Mouse (Mus musculus) inflammation-experienced regulatory T-cells, adult 6 months (primary cell): ENCODE data around the gene Olfr424. TPM values are rescaled to one million over a fixed set of nuclear protein-coding genes. Genes with fewer than 3 reads are reported as not detected.

ENCODE experiments used
- ATAC-seq: one replicate; pipeline ENCODE4 v1.8.0; 2017
- polyA plus RNA-seq, 3 experiments: library from polyadenylated mRNA; unstranded; fragments of 100-300 nt; shearing (Covaris generic); gene quantifications; one replicate each; pipeline ENCODE4 v1.2.1; 2017

The Olfr424 gene
- polyA plus RNA-seq, result not detected

DNA sequence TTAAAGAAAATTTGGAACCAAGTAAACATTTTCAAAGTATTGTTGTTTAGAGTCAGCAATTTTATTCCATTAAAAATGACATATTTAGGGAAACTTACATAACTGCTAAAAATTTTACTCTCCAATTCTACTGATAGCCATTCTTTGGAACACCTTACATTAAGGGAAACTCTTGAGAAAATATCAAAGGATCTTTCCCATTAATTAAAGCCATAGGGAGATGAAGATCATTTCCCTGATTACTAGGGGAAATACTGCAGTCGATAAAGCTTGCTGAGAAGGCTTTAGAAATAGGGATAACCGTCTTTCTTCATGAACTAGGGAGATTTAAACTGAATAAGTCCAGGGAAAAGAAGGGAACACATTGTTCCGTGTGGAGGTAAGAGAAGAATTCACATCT lies at the start of gene Olfr424:
Gene Olfr424 (plus strand): TSS at position 301 of the 400 bp plus-strand sequence.
- ATAC-seq, result no peak

DNA sequence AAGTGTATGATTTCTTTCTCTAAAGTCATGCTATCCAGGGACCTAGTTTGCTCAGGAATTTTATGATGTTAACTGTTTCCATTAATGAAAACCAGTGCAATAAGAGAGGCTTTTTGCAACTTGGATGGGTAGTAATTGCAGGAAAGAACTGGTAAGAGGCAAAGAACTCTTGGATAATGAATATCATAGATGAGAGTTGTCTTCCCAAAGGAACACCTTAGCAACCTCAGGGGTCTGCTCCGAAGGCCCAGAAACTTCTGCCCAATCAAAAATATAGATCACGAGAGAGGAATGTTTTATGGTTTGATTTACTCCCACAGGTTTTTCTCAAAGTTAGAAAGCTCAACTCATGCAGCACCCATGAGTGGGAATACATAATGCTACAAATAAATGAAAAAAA lies 47.3 kb upstream of the Olfr424 start, which contains the start of gene Olfr429:
Gene Olfr429 (plus strand): TSS at position 301 of the 400 bp plus-strand sequence.
- ATAC-seq, result no peak

DNA sequence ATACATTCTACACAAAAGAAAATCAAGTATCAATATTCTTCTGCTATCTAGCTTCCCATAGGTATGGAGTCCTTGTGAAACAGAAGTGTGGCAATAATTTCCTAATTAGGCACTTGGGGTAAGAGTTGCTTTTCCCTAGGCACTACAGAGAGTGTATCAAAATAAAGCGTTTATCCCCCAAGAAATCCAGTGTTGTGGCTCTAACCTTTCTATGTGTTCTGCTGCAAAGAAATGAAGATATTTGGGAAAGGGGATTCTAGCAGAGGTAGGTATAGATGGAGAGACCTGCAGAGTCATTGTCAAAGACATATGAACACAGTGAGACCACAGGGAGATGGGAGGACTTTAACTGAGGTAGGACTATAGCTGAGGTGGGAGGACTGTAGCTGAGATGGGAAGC lies 34.7 kb upstream of the Olfr424 start, which contains the start of gene Olfr427:
Gene Olfr427 (plus strand): TSS at position 301 of the 400 bp plus-strand sequence.
- no peak for ATAC-seq

DNA sequence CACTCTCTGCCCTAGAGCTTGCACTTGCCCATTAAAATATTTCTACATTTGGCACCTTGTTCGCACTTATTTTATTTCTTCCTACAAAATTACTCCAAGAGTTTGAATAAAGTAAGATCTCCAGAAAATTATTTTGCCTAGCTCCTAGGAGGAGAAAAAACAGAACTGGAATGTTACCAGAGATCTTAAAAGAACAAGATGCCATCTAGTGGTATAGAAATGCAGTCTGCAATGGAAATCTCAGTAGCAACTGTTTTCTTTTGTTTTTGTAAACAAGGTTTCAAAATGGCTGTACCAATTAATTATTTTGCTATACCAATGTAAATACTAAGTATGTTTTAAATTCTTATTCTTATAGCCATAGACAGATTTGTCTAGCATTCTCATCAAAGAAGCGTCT lies 27.6 kb upstream of the Olfr424 start:
- no peak for ATAC-seq

DNA sequence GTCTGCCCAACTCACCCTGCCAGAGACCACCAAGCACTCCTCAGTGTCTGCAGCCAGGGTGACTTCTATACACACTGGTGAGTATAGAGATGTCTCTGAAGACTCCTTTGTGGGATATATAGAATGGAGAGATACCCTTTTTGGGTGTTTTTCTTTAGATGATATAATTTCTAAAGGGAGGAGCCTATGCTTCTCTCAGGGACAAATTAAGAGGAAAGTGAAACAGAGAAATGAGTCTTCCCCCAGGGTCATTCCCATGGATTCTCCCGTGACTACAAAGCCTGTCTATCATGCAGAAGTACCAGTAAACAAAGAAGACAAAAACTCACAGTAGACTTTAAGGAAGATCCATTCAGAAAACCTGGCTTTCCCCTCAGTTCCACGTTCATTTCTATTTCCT lies 10.3 kb upstream of the Olfr424 start, which contains the start of gene Olfr231:
Gene Olfr231 (minus strand): TSS at position 101 of the 400 bp plus-strand sequence.
- ATAC-seq, result no peak

DNA sequence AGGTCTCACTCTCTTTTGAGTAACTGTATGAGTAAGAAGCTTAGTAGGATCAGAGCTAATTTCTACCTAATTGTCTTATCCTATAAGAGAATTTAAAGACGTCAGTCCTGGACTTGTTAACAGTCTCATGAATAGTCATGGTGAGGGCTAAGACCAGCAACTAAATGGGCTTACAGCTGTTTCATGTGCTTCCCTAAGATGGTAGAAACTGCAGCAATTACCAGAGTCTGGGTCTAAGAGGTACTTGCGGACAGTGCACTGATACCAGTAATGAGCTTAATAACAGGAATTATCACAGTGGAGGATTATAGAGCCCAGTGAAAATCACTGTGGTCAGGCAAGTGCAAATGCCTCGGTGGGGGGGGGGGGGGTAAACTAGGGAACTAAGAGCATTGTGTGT lies 682 bp downstream of the Olfr424 start:
- ATAC-seq, result no peak

DNA sequence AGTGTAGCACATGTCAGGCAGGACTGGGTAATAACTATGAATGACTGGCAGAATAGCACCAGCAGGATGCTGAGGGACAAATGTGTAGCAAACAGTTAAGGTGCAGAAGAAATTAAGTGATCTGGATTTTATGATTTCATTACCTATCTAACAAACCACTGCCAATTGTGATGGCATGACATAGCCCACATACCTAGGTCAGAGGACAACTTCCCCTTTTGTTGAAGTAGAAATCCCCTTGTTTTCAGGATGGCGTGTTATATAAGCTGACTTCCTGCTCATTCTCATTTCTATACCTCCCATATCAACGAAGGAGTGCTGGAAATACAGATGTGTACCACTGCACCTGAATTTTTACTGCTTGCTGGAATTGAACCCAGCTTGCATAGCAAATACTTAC lies 10.1 kb downstream of the Olfr424 start:
- no peak for ATAC-seq

DNA sequence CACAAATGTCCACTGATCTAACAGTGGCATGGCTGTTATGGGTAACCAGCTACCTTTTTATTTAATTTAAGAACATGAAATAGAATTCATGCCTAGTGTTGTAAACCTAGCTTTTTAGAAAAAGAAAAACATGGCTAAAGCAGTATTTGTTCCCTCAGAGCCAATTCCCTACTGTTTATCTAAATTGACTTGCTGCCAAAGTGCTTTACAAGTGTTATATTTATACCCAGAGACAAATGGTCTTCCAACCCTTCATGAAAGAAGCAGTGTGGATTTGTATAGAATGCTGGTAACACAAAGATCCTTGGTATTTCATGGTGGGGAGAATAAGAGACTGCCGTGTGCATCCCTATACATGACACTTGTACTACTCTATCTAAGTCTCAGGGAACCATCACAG lies 15.4 kb downstream of the Olfr424 start:
- no peak for ATAC-seq

DNA sequence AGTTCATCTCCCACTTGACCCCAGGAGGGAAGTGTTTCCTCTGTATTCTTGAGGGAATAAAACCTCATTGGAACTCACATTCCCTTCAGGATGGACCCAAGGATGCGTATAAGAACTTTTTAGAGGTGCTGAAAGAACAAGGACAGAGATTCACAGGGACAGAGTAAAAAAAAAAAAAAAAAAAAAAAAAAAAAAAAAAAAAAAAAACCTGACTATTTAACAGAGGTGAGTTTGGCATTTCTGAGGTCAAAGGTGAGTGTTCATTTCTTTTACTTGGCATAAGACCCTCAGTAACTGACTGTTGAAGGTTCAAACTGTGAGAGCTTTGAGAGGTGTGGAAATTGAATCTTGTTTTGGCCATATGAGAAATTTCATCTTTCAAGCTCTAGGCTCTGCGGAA lies 18.0 kb downstream of the Olfr424 start:
- no peak for ATAC-seq

DNA sequence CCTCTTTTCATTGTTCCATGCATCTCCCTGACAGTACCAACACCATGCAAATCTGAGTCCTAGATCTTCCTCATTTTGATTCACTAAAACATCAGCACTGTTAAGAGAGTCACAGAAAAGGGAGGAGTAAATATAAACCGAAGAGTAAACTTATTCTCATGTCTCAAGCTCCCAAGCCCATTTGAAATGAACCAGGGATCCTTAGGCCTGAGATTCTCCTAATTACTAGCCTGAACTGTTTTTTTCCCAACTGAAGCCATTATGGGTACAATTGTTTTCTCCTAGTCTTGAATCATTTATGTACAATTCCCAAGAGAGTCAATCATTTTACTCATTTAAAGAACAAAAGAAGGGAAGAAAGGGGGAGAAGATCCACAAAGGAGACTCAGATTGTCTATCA lies 24.0 kb downstream of the Olfr424 start, which contains the start of gene Olfr420:
Gene Olfr420 (plus strand): TSS at position 301 of the 400 bp plus-strand sequence.
- no peak for ATAC-seq

DNA sequence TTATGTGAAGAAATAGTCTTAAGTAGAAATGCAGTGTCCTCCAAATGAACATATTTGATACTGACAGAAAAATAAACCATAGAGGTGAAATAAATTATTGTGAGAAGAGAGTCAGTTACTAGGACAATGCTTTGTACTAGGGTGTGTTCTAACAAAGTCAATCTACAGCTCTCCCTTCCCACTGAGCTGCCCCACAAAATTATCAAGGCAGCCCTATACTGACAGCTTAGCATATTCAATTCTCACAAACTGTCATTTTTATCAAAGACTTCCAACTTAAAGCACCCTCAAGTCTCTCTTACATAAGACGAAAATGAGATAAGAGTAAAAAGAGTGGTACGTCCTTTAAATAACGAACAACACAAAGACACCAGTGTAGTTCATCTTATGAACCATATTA lies 26.3 kb downstream of the Olfr424 start:
- ATAC-seq, result no peak

DNA sequence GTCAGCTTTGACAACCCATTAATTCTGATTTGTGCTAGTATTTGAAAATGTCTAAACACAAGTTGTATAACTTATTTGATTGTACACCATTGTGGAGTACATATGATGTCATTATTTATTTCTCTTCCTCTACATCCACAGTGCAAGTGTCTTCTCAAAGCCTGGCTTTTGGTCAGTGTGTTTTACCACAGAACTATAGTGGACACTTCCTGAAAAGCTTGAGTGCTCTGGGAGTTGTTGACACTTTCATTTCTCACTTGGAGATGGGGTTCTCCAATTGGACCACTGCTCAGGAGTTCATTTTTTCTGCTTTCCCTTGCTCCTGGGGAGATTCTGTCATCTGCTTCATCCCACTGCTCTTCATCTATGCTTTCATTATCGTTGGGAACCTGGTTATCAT lies 27.2 kb downstream of the Olfr424 start:
- ATAC-seq, result no peak

DNA sequence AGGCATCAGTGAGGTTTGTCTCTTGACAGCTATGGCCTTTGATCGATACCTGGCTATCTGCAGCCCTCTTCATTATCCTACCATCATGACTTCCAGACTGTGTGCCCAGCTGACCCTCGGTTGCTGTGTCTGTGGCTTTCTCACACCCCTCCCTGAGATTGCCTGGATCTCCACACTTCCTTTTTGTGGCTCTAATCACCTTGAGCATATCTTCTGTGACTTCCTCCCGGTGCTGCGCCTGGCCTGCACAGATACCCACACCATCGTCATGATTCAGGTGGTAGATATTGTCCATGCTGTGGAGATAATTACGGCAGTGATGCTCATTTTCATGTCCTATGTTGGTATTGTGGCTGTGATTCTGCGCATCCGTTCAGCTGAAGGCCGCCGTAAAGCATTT lies 27.8 kb downstream of the Olfr424 start:
- ATAC-seq, result no peak

DNA sequence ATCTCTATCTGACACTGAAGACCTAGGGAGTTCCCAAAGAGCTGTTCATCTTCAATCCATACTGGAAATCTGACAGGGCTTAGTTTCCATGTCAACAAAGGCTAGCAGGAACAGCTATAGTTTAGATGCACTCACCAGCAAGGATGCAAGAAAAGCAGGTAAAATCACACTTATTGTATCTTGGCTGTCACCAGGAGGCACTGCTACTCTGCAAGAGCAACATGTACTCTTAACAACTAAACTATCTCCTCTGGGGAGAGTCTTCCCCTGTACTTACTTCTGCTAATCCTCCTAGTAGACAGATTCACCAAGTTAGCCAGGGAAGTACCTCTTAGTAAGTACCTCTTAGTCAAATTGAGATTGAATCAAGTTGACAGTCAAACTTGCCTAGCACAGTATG lies 37.7 kb downstream of the Olfr424 start:
- ATAC-seq, result no peak

DNA sequence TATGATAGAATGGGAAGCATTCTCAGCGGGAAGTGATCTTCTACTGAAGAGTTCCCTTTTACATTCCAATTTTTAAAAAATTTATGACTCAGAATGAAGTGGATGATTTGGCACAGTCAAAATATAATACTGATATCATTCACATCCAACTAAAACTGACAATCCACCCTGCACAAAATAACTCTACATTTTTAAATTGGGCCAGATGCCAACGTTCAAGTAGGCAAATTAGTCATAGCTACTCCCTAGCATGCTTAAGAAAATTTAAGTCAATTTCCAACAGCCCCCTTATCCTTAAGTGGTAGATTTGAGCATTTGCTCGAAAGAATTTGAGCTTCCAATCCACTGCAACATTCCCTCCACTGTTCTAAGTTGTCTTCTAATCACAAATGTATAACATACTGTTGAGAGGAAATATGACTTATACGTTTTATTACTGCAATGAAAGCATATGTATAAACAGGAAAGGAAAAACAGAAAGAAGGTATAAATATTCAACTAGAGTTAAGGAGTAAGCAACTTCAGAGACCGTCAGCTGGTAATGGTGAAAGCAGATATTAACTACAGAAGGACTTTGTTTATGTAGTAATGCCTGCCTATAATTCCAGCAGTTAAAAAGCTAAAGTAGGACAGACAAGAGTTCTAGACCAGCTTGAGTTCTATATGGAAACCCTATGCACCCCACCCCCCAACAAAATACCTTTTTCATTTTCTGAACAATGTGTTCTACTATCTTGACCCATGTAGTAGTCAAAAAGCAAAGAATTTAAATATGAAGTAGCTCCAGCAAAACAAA lies 39.6 kb downstream of the Olfr424 start:
- ATAC-seq, result no peak

DNA sequence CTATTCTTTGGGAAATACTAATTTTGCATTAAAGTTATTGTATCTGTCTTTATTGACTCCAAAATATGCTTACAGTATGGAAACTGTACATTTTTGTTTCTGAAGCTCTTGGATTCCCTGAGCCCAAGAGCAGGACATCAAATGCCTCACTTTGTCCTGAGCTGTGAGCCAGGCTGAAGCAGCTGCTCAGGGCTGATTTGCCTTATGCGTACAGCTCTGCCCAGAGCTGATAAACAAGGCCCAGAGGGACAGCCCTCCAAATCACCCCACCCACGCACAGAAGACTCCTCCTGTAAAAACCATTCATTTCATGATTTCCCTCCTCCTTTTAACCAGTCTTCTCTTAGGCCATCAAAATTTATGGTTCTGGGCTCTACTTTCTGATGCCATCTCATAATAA lies 40.2 kb downstream of the Olfr424 start:
- no peak for ATAC-seq

DNA sequence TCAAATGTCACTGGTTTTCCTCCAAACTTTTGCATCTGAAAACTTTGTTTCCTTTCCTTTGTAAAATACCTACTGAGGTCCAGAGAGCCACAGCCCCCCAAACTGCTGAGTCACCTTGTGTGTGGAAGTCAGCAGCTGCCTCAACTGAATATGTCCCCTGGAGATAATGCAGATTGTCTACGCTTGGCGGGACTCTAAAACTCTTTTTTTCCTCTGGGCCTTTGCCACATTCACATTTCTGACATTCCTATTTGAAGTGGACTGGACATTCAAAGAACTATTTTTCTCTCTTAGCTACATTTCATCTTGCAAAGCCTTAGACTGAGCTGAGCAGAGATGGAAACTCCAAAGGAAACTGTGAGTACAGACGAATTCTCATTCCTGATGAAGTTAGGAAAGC lies 41.3 kb downstream of the Olfr424 start, which contains the start of gene Spta1:
Gene Spta1 (plus strand): TSS at position 172 of the 400 bp plus-strand sequence.
- ATAC-seq, result no peak

Other genes with a start within 250 kb of the Olfr424 start
- 1 to 10 TPM; 1.1 to 7.2 (median 2.0) TPM for gene Ifi211, start 218.5 kb upstream of the Olfr424 start, polyA plus RNA-seq
- 100 to 1,000 TPM; 399 to 475 (median 464) TPM for gene Mndal, start 189.0 kb upstream of the Olfr424 start, polyA plus RNA-seq
- gene Ifi203, start 188.8 kb upstream of the Olfr424 start, polyA plus RNA-seq, result 100 to 1,000 TPM; 241 to 353 (median 324) TPM
- not detected for gene Ifi202b, start 148.8 kb upstream of the Olfr424 start, polyA plus RNA-seq
- under 1 TPM in 2 of 3 experiments, not detected in 1; 0.09 to 0.94 TPM for gene Ifi205, start 99.7 kb upstream of the Olfr424 start, polyA plus RNA-seq
- gene Olfr433, start 90.8 kb upstream of the Olfr424 start, polyA plus RNA-seq, result not detected
- gene Olfr432, start 82.3 kb upstream of the Olfr424 start, polyA plus RNA-seq, result not detected
- gene Olfr430, start 64.9 kb upstream of the Olfr424 start, polyA plus RNA-seq, result not detected
- not detected for gene Olfr429, start 47.2 kb upstream of the Olfr424 start, polyA plus RNA-seq
- not detected for gene Olfr427, start 34.6 kb upstream of the Olfr424 start, polyA plus RNA-seq
- gene Olfr231, start 10.4 kb upstream of the Olfr424 start, polyA plus RNA-seq, result not detected
- not detected for gene Olfr420, start 24.1 kb downstream of the Olfr424 start, polyA plus RNA-seq
- gene Spta1, start 41.3 kb downstream of the Olfr424 start, polyA plus RNA-seq, result under 1 TPM in 1 of 3 experiments, not detected in 2; 0.04 TPM
- gene Olfr419, start 120.5 kb downstream of the Olfr424 start, polyA plus RNA-seq, result not detected
- gene Mptx1, start 199.0 kb downstream of the Olfr424 start, polyA plus RNA-seq, result not detected
- gene Olfr417, start 233.6 kb downstream of the Olfr424 start, polyA plus RNA-seq, result not detected